Mouse (Mus musculus) stomach, postnatal 0 days (tissue): Measurements from ENCODE around the gene Ddost.

Experiments
- CTCF ChIP-seq: IDR thresholded peaks from 2 replicates; pipeline ENCODE4 v1.5.1; 2016; ENCODE audit warnings: antibody characterized with exemption, low read depth, mild to moderate bottlenecking, moderate library complexity
- EP300 ChIP-seq: optimal IDR thresholded peaks from 2 replicates; pipeline ENCODE3; 2016; ENCODE audit warnings: antibody characterized with exemption

- TF ChIP-seq CTCF (no peak), EP300 (no peak)
These were observed 17.0 kb downstream of the Ddost start for GRCm38 (mm10) chr4:138321488-138321887.
